Mouse (Mus musculus): ENCODE measurements around the gene C330007P06Rik.

- TF ChIP-seq CTCF (IDR thresholded peaks at IDR 0.05; ENCODE audit: borderline replicate concordance, control insufficient read depth, extremely low read depth, insufficient read depth, low read length, poor library complexity) (no peak), POLR2A (IDR thresholded peaks at IDR 0.05; ENCODE audit: control insufficient read depth, extremely low read depth, insufficient read depth, low read length, poor library complexity) (no peak)
Measured at GRCm38 (mm10) chrX:36805466-36806235, 68.3 kb downstream of the C330007P06Rik start.
